Comparison of ENCODE assay signal across 8 mouse cellular contexts in genomic region chr1:184822678-184823077, GRCm38 (mm10). TPM values are rescaled to one million over a fixed set of nuclear protein-coding genes. Genes with fewer than 3 reads are reported as not detected.
A peak's percentile ranks its signal among the peaks of the same experiment; 100 is the strongest.
DNase-seq lines count a peak whose midpoint lies in the region; ATAC-seq and TF ChIP-seq lines count a peak whose summit lies in the region.

No protein-coding gene starts in this region.

- no peak for TF ChIP-seq POLR2A in lung, adult 2 months (IDR thresholded peaks at IDR 0.05; ENCODE audit: borderline replicate concordance, extremely low read depth, low read depth, low read length)

- H3K9me3 ChIP-seq in lung, embryonic 14.5 days (ENCODE audit: low read depth, low read length), result no peaks in the 10 kb centered on the region
- no peaks in the 10 kb centered on the region for H3K9me3 ChIP-seq in hindbrain, embryonic 10.5 days
- no peaks in the 10 kb centered on the region for H3K9me3 ChIP-seq in midbrain, embryonic 14.5 days (ENCODE audit: control insufficient read depth, low read length)
- H3K9me3 ChIP-seq in intestine, embryonic 16.5 days (ENCODE audit: control insufficient read depth, low read length), result no peaks in the 10 kb centered on the region

- no peak for TF ChIP-seq CTCF in lung, embryonic 14.5 days (IDR thresholded peaks at IDR 0.05; ENCODE audit: low read depth)
- no peak for TF ChIP-seq CTCF in lung, adult 2 months (IDR thresholded peaks at IDR 0.05; ENCODE audit: insufficient read depth, low read length)

- H3K4me1 ChIP-seq in lung, embryonic 14.5 days (ENCODE audit: insufficient read depth), result peaks cover 5% of the 10 kb centered on the region; the same call in 1 of the 2 replicates
- peaks cover 6% of the 10 kb centered on the region for H3K4me1 ChIP-seq in lung, adult 2 months (ENCODE audit: control insufficient read depth, insufficient read depth, low read length)
- H3K4me1 ChIP-seq in hindbrain, embryonic 10.5 days (replicated peaks), result peaks cover 26% of the 10 kb centered on the region
- H3K4me1 ChIP-seq in midbrain, embryonic 14.5 days (ENCODE audit: control insufficient read depth, insufficient read depth, low read length), result peaks cover 9% of the 10 kb centered on the region; the same call in 1 of the 2 replicates
- peaks cover 18% of the 10 kb centered on the region for H3K4me1 ChIP-seq in intestine, embryonic 16.5 days (ENCODE audit: control insufficient read depth, insufficient read depth, low read length)

- no peak overlapping the region for H3K27ac ChIP-seq in lung, embryonic 14.5 days (ENCODE audit: low read depth)
- no peak overlapping the region for H3K27ac ChIP-seq in hindbrain, embryonic 10.5 days
- H3K27ac ChIP-seq in midbrain, embryonic 14.5 days (replicated peaks; ENCODE audit: low read depth, low read length), result no peak overlapping the region
- H3K27ac ChIP-seq in intestine, embryonic 16.5 days (ENCODE audit: low read length), result no peak overlapping the region

- H3K4me3 ChIP-seq in lung, embryonic 14.5 days (ENCODE audit: low read depth, low read length), result no peak overlapping the region
- no peak overlapping the region for H3K4me3 ChIP-seq in lung, adult 2 months (replicated peaks; ENCODE audit: extremely low read depth, low read depth, low read length)
- peak overlapping the region; percentile 27; the same call in 1 of the 2 replicates for H3K4me3 ChIP-seq in hindbrain, embryonic 10.5 days
- 0 out of 2 replicates have a peak overlapping the region, but pooled peaks have one; percentile 4 for H3K4me3 ChIP-seq in midbrain, embryonic 14.5 days (replicated peaks; ENCODE audit: low read depth, low read length)
- no peak overlapping the region for H3K4me3 ChIP-seq in intestine, embryonic 16.5 days (ENCODE audit: low read length)

- WGBS in lung, embryonic 14.5 days, result 19% methylated on average over 11 of the region's 11 CpGs
- 44% methylated on average over 11 of the region's 11 CpGs for WGBS in lung, adult 2 months
- WGBS in hindbrain, embryonic 10.5 days, result 14% methylated on average over 11 of the region's 11 CpGs
- 13% methylated on average over 11 of the region's 11 CpGs for WGBS in midbrain, embryonic 14.5 days
- 35% methylated on average over 11 of the region's 11 CpGs for WGBS in intestine, embryonic 16.5 days

- ATAC-seq in lung, embryonic 14.5 days (ENCODE audit: insufficient read depth), result peak; percentile 41; the same call in 1 of the 2 replicates
- no peak; the same call in 1 of the 2 replicates for ATAC-seq in midbrain, embryonic 14.5 days (ENCODE audit: low FRiP score, low TSS enrichment)
- no peak for ATAC-seq in intestine, embryonic 16.5 days

- DNase-seq in adrenal gland, postnatal 36 days, result peak; percentile 20 to 55
- no peak for DNase-seq in adrenal gland, postnatal 4 days (ENCODE audit: low spot score in 2 of 2)
- peak; percentile 19 for DNase-seq in lung, embryonic 14.5 days
- no peak for DNase-seq in lung, adult 2 months
- peak; percentile 33 for DNase-seq in hindbrain, embryonic 10.5 days (ENCODE audit: low spot score)
- DNase-seq in midbrain, embryonic 14.5 days, result peak; percentile 63
- no peak for DNase-seq in ovary, adult 18-20 months (ENCODE audit: low spot score)

- H3K36me3 ChIP-seq in lung, embryonic 14.5 days (ENCODE audit: insufficient read depth), result peaks cover 11% of the 10 kb centered on the region
- peaks cover 30% of the 10 kb centered on the region for H3K36me3 ChIP-seq in hindbrain, embryonic 10.5 days
- H3K36me3 ChIP-seq in midbrain, embryonic 14.5 days (ENCODE audit: control insufficient read depth, insufficient read depth, low read length), result peaks cover 8% of the 10 kb centered on the region; the same call in 1 of the 2 replicates
- H3K36me3 ChIP-seq in intestine, embryonic 16.5 days (ENCODE audit: control insufficient read depth, insufficient read depth, low read length), result peaks cover 20% of the 10 kb centered on the region

- no peak overlapping the region; the same call in 1 of the 2 replicates for H3K9ac ChIP-seq in lung, embryonic 14.5 days
- H3K9ac ChIP-seq in midbrain, embryonic 14.5 days (replicated peaks; ENCODE audit: low read length), result no peak overlapping the region
- no peak overlapping the region for H3K9ac ChIP-seq in intestine, embryonic 16.5 days (ENCODE audit: low read depth, low read length)

- H3K4me2 ChIP-seq in lung, embryonic 14.5 days, result 0 out of 2 replicates have a peak overlapping the region, but pooled peaks have one; percentile 31
- H3K4me2 ChIP-seq in midbrain, embryonic 14.5 days (ENCODE audit: low read length), result peak overlapping the region; percentile 40
- H3K4me2 ChIP-seq in intestine, embryonic 16.5 days (ENCODE audit: low read depth, low read length), result no peak overlapping the region

- H3K27me3 ChIP-seq in lung, embryonic 14.5 days (ENCODE audit: insufficient read depth, low read length), result no peaks in the 10 kb centered on the region
- peaks cover 7% of the 10 kb centered on the region; the same call in 1 of the 2 replicates for H3K27me3 ChIP-seq in hindbrain, embryonic 10.5 days (ENCODE audit: insufficient read depth, poor library complexity, severe bottlenecking)
- H3K27me3 ChIP-seq in midbrain, embryonic 14.5 days (ENCODE audit: control insufficient read depth, insufficient read depth, low read length), result no peaks in the 10 kb centered on the region
- H3K27me3 ChIP-seq in intestine, embryonic 16.5 days (replicated peaks; ENCODE audit: control insufficient read depth, insufficient read depth, low read length), result no peaks in the 10 kb centered on the region

RNA-seq across cellular contexts. Expression of gene Marc1, which starts 11.6 kb away (rescaled TPM):
- 1 to 10 TPM; 3.7 to 7.4 TPM for total RNA-seq in adrenal gland, postnatal 36 days (2021)
- 10 to 100 TPM in 1 of 2 experiments, under 1 TPM in 1; 0.98 to 17.2 TPM for total RNA-seq in adrenal gland, postnatal 4 days (2021)
- not detected in 2 replicates for polyA plus RNA-seq in lung, embryonic 14.5 days (2014; fragmentation: Nextera tagmentation; extraction: Ambion mirVana)
- polyA plus RNA-seq in lung, adult 2 months (2012; rRNA removed), result 1.2 and 1.6 TPM in 2 replicates
- polyA plus RNA-seq in hindbrain, embryonic 10.5 days (2016; fragmentation: Nextera tagmentation; extraction: Ambion mirVana), result 0.12 TPM in 1 of 2 replicates, not detected in the other
- polyA plus RNA-seq in midbrain, embryonic 14.5 days (2014; fragmentation: Nextera tagmentation; extraction: Ambion mirVana), result 0.13 and 0.28 TPM in 2 replicates
- 1.1 and 1.5 TPM in 2 replicates for polyA plus RNA-seq in intestine, embryonic 16.5 days (2015; fragmentation: Nextera tagmentation; extraction: Ambion mirVana)

RNA-seq across cellular contexts. Expression of gene Marc2, which starts 23.6 kb away (rescaled TPM):
- 100 to 1,000 TPM; 380 to 404 TPM for total RNA-seq in adrenal gland, postnatal 36 days (2021)
- 100 to 1,000 TPM; 259 to 308 TPM for total RNA-seq in adrenal gland, postnatal 4 days (2021)
- 152 and 163 TPM in 2 replicates for polyA plus RNA-seq in lung, embryonic 14.5 days (2014; fragmentation: Nextera tagmentation; extraction: Ambion mirVana)
- 73.3 and 79.9 TPM in 2 replicates for polyA plus RNA-seq in lung, adult 2 months (2012; rRNA removed)
- polyA plus RNA-seq in hindbrain, embryonic 10.5 days (2016; fragmentation: Nextera tagmentation; extraction: Ambion mirVana), result 85.9 and 87.8 TPM in 2 replicates
- 111 and 112 TPM in 2 replicates for polyA plus RNA-seq in midbrain, embryonic 14.5 days (2014; fragmentation: Nextera tagmentation; extraction: Ambion mirVana)
- 404 and 475 TPM in 2 replicates for polyA plus RNA-seq in intestine, embryonic 16.5 days (2015; fragmentation: Nextera tagmentation; extraction: Ambion mirVana)

Comparison
In these comparisons a context has a peak if more than half of its experiments do, and no peak if none do; other contexts are left out.
1. DNase-seq: peak in adrenal gland, postnatal 36 days (2 of 2), lung, embryonic 14.5 days (single experiment), hindbrain, embryonic 10.5 days (single experiment) and midbrain, embryonic 14.5 days (single experiment); none in adrenal gland, postnatal 4 days (0 of 2), lung, adult 2 months (single experiment) and ovary, adult 18-20 months (single experiment).
2. H3K4me3 ChIP-seq: peak in hindbrain, embryonic 10.5 days (single experiment) and midbrain, embryonic 14.5 days (single experiment); none in lung, embryonic 14.5 days (single experiment), lung, adult 2 months (single experiment) and intestine, embryonic 16.5 days (single experiment).